Mouse (Mus musculus) right cerebral cortex, postnatal 36 days (tissue): ENCODE results near the gene Ube2e1.

Source experiments
- DNase-seq, 2 experiments: peaks; one replicate each; pipeline ENCODE4 v3.0.0; 2022; ENCODE audit warnings: low spot score in 2 of 2, mixed read lengths in 1 of 2

Ube2e1 gene

DNA sequence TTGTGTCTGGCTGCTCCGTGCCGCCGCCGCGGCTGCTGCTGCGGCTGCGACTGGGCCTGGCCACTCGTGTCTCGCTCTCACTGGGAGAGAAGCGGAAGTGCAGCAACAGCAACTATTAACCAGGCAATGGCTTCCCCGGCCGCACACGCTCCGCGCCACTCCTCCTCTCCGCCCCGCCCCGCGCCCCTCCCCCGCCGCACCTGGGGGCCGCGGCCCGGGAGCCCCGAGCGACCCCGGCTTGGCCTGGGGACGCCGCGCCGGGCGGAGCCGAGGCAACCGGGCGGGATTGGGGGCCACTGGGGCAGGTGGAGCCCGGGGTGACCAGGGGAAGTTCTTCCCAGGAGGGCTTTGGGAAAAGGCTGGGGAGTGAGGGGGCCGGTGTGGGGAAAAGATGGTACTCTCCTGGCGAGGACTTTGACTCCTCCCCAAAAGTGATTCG lies at the start of gene Ube2e1:
TSS of gene Ube2e1 (minus strand) at position 167 of the 439 bp plus-strand sequence.
- peak; percentile 55 to 58 for DNase-seq

DNA sequence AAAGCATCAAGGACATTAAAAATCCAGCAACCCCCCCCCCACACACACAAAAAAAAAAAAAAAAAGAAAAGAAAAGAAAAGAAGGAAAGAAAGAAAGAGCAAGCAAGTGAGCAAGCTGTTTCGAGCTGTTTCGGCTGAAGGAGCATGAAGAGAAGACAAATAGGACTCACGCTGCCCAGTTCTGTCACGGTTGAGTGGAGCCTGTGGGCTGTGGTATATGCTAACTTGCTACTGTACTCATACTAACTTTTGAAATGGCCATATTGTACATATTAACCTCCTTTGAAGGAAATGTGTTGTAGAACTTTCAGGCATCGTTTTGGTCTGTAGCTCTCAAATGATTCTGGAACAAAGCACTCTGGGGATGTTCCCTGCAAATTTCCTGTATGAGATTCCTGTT lies 48.2 kb upstream of the Ube2e1 start:
- no peak for DNase-seq

DNA sequence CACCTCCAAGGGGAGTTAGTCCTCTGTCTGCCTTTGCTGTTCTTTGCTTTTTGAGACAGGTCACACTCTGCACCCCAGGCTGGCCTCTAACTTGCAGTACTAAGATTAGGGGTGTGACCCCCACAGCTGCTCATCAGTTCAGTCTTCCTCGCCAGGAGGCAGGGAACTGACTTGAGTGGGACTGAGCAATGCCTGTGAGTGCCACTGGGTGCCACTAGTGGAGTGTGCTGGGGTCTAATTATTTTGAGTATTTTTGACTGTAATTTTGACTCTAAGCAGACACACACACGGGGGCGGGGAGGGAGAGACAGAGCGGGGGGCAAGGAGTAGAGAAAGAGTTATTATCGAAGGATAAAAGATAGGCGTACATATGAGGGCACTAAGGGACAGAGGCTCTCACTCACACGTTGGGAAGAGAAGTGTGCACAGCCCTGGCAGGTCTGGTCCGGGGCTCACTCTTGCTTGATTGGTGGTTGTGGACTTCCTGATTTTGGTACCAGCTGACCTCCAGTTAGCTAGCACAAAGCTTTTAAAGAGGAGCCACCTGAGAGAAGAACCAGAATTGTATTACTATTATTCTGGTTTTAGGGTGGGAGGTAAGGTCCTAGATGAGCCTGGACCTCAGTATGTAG lies 46.4 kb upstream of the Ube2e1 start:
- no peak for DNase-seq

DNA sequence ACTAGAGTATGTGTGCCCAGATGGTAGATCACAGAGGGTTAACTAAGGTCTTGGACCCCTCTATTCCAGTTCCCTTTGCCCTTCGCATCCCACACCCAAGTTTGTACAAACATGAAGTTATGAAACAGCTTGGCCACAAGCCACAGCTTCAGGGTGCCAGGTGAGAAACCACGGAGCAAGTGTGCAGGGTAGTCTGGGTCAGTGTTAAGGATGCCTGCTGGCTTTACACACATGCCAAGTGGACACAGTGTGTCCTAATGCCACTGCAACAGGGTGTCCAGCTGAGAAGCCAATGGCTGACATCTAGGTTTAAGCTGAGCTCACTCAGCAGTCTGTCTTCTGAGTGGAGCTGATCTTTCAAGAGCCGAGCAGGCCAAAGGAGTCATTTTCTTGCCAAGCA lies 44.5 kb upstream of the Ube2e1 start:
- DNase-seq: no peak

DNA sequence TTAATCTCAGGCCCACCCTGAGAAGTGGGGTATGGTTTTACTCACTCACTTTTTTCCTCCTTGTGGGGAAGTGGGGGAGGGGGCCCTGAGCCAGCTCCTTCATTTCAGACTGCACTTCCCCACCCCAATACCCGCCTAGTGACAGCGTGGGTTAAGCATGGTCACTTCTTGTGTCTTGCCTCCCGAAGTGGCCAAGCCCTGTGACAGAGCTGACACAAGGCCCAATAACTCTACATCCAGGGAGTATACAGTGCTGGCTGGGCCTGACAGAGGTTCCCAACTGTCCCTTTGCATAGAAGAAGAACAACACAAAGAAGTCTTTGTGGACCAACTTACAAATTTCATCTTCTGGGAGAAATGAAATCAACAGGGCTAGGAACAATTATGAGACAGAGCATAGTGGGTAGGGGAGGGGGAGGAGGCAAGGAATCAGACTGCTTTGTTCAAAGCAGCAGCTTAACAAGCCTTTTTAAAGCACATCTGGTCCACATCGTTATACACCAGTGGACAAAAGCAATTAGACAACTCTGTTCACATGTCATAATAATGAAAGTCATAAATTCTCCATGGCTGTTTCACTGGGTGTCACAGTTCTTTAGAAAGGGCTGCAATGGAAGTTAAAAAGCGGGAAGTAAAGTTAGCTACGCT lies 42.2 kb upstream of the Ube2e1 start:
- no peak for DNase-seq

DNA sequence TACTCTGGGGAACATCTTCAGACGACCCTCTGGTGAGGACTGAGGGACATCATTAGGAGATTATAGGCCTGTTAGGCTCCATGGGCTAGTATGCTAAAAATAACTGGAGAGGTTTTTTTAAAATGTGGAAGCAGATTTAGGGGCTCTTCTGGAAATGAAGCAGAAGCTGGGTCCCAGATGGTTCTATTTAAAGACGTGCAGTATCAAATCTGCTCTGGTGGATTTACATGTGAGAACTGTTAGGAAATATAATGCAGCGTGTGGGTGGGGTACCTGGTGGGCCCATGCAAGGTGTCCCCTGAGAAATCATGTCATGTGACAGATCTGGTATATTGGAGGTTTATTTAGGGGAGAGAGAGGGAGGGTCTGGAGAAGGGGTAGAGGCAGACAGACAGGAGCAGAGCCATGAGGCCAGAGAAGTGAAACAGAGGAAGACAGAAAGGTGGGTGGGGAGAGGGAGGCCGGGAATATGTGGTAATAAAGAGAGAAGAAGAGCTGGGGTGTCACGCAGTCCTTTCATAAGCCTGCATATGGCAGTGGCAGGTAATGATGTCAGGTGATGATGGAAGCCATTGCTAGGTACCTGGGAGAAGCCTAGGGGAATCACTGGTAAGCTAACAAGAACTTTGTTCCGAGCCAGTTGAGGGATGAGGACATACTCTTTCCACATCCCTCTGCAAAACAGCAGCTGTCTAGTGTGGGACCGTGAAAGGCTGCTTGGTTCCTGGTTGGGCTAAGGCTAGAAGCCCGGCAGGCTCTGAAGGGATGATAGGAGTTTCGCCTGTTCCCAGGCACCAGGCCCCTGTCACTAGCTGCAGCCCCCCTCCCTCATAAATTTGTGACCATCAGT lies 41.3 kb upstream of the Ube2e1 start:
- DNase-seq: no peak

DNA sequence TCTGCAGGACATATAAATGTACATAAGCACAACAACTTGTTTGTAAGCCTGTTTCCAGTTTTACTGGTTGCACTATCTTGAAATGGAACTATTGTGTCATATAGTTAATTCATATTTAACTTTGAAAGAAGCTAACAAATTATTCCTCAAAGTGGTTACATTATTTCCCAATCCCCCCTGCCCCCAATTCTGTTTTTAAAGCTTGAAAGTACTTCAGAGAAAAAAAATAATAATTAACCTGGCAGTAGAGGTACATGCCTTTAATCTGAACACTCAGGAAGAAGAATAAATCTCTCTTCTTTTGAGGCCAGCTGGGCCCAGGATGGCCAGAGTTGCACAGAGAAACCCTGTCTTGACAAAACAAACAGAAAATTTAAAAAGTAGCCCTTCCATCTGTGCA lies 37.4 kb upstream of the Ube2e1 start:
- no peak for DNase-seq

DNA sequence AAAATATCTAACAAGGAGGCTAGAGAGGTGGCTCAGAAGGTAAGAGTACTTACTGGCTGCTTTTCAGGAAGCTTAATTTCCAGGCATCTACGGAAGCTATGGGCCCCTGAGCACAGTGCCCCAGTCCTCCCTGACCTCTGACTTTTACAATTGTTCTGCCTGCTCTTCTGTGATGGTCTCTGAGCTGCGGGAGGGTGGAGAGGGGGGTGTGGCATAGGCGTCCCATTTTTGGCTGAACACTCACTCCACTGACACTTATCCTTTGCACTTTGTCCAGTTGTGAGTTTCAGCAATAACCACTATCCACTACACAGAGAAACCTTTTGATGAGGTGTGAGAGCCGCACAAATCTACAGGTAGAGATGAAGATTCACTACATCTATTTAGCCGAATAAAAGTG lies 35.4 kb upstream of the Ube2e1 start:
- no peak for DNase-seq

DNA sequence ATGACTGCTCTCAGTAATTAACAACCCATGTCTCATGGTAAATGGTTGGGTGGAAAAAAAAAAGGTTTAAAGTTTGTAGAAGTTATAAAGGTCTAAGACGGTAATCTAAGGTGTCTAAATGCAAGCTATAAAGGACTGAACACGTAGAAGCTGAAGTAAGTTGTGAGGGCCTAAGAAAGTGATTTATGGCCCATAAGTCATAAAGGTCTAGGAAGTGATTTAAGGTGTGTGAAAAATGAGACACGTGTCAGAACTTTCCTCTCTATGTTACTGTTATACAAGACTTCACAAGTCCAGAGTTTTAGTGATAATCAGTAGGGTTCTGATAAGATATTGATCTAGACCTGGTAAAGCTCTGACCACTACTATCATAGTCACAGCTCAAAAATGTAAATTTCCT lies 32.7 kb upstream of the Ube2e1 start:
- no peak for DNase-seq

DNA sequence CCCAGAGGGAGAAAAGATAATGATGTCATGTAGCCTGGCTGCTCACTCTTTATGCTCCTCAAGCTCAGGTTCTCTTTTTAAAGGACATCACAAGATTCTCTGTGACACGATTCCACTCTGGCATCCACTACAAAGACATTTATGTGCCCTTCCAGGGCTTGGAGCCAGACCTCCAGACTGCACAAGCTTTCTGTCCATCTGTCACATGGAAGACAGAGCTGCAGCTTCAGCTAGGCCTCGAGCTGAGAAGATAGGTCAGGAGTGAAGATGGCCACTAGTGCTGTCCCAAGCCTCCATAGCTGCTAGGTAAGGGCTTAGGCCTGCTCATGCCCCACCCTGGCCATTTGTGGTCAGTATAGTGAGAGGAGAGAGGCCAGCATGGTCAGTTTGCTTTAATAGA lies 24.8 kb upstream of the Ube2e1 start:
- no peak for DNase-seq

DNA sequence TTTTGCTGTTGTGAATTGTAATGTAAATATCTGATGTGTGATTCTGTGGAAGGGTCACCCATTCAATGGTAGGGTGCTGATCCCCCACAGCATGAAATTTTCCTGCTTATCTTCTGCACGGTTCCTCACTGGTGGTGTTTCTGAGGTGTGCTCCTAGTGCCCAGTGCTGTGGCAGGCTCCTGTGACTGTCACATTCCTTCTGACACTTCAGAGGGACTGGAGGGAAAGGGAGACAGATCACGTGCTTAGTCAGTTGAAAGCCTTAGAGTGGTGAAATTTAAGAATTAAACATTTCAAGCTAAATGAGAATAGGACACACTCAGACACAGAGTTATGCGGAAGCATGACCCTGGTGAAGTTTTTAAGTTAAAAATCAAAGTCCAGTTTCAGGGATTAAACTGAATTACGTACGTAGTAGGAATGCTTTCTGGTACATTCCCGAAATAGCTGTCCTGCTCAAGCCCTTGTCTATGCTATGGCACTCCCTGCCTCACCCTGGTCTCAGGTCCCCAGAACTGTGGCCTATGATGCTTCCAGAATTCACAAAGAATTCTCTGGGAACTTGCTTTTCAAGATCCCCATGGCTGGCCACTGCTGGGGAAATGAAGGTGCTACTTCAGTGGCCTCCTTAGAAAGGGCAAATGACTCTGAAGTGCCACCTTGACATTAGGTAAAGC lies 24.0 kb upstream of the Ube2e1 start:
- DNase-seq: no peak

DNA sequence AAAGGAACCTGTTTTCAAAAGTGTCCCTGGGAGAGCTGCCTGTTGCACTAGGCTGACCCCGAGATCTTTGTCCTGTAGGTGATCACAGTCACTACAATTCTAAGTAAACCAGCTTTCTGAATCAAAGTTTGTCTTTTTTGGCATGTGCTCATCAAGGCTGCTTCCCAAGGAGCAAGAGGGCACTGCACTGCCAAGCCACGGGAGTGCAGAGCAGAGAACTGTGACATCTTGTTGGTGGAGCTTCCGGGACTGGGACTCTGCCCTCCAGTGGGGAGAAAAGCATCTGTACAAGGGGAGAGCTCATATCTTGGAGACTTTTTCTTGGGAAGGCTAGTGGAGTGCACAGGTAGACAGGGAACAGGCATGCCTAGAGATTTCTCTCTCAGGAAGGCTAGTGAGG lies 21.9 kb upstream of the Ube2e1 start:
- no peak for DNase-seq

DNA sequence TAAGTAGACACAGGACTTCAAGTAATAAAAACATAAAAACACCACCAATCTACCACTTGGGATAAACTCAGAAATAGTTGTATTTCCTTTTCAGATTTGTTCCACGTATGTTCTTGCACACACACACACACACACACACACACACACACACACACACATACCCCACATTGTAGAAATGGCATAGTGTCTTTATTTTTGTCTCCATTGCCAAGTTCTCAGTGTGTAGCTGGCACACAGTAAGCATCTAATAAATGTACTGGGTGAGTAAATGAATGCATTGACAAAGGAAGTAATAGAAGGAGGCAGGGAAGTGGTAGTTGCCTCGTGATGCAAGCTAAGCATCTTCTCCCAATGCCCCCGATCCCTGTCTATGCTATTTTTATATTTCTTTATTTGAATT lies 21.3 kb upstream of the Ube2e1 start:
- DNase-seq: no peak

DNA sequence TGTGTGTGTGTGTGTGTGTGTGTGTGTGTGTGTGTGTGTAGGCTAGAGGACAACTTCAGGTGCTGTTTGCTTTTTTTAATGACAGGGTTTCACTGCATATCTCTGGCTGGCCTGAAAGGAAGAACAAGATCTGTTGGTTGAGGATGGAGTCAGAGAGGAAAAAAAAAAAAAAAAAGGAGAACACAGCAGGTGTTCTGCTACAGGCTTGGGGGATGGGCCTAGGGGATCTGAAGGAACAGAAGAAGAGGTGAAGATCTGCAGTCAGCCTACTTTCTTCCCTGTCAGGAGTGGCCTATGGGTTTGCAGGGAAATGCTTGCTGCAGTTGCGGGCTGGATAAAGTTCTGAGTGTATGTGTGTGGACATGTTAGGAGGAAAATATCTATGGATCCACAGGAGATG lies 19.0 kb upstream of the Ube2e1 start:
- DNase-seq: no peak

DNA sequence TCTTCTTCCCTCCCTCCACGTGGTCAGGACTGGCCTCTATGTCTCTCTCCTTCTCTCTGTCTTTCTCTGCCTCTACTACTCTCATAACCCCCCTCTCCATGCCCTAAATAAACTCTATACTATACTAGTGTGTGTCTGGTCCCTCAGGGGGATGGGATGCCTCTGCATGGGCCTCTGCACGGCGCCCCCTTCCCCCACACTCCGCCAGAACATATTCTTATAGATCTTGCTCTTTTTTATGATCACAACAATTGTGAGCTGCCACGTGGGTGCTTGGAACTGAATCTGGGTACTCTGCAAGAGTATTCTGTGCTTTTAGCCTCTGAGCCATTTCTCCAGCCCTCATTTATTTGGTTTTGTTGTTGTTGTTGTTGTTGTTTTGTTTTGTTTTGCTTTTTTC lies 18.2 kb upstream of the Ube2e1 start:
- no peak for DNase-seq

DNA sequence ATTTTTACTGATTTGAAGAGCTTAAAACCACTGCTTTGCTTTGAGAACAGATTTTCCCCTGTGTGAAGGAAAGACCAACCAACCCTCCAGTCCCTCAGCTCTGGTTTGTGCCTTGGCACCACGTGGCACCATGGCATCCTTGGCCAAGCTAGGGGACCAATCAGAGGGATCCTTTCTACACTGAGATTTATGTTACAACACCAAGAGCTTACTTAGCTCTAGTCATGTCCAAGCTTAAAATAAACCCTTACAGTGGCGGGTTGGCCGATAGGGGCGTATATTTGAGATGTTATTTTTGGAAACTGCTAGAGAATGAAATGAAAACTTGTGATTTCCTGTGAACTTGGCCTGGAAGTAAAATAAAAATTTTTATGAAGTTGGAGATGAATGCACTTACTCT lies 11.9 kb upstream of the Ube2e1 start:
- DNase-seq: no peak

DNA sequence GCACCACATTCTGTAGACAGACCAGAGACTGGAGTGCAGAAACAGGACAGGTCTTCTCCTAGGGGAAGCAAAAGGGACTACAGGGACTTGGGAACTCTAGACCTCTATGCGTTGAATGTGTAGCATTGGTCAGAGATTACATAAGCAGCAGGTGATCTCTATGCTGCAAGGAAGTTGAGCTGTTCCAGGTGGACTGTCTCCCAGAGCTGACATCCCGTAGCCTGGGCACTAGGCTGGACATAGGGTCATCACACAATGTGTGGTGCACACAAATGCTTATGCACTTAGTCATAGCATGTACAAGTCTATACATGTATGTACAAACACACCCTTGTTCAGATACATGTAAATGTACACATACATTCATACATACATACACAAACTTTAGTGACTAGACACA lies 11.1 kb upstream of the Ube2e1 start:
- no peak for DNase-seq

DNA sequence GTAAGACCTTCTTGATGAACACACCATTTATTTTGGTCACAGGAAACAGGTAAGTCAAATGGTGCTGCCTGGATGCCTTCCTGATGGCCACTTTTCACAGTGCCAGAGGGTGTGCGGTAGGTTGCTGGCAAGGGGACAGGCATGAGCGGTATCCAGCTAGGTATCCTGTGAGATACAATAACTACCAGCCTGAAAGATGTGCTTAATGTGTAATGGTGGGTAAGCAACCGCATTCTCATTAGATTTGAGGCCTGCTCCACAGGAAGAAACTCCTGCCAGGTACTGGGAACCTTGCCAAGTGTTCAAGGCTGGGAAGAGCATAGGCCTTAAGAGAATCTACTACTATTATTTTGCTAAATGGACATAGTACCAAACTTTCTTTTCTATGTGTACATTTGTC lies 9.4 kb upstream of the Ube2e1 start:
- DNase-seq: no peak

DNA sequence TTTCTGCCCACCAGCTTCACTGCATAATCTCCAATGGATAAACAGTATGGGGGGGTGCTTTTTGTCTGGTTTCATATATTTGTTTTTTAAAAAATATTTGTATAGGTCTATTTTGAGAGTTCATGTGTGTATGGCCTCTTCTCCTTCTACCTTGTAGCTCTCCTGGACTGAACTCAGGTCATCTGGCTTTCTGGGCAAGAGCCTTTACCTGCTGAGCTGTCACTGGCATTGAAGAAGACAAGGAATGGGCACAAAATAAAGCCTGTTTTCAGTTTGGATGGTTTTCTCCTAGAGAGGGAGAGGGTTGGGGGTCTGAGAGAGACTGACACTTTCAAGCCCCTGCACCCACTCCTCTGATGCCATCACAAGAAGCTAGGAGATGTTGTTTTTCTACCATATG lies 4.4 kb upstream of the Ube2e1 start:
- no peak for DNase-seq

DNA sequence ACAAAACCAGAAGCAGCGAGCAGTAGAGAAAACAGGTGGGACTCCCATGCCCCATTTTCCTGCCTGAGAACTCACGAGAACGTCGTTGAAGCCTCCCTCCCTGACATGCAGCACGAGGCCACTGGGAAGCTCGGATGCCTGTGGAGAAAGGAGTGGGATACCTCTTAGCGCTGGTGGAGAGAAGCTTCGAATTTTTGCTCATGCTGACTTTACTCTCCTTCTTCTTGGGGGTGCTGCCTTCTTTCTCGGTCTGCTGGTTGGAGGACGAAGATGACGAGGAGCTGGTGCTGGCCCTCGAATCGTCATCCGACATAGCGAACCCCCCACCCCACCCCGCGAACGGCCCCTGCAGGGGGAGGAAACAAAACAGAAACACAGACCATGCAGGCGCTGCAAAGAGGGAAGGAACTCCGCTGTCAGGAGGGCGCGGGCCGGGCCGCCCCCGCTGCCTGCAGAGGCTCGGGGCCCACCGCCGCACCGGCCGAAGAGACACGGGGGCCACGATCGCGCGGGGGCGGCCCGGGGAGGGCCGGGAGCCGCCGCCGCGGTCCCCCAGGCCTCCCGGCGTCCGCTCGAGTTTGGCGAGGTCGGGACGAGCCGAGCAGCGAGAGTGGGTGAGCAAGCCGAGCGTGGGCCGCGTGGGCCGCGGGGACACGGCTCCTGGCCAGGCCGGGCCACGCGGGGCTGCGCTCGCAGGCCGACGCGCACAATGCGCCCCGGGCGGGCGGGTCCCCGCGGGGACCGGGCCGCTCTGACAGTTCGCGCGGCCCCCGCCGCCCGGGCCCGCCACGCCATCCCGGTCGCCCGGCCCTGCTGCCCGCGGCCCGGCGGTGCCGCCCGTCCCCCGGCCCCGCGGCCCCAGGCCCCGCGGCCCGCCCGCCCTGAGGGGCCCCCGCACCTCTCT lies 618 bp downstream of the Ube2e1 start:
- peak; percentile 11 to 13 for DNase-seq

DNA sequence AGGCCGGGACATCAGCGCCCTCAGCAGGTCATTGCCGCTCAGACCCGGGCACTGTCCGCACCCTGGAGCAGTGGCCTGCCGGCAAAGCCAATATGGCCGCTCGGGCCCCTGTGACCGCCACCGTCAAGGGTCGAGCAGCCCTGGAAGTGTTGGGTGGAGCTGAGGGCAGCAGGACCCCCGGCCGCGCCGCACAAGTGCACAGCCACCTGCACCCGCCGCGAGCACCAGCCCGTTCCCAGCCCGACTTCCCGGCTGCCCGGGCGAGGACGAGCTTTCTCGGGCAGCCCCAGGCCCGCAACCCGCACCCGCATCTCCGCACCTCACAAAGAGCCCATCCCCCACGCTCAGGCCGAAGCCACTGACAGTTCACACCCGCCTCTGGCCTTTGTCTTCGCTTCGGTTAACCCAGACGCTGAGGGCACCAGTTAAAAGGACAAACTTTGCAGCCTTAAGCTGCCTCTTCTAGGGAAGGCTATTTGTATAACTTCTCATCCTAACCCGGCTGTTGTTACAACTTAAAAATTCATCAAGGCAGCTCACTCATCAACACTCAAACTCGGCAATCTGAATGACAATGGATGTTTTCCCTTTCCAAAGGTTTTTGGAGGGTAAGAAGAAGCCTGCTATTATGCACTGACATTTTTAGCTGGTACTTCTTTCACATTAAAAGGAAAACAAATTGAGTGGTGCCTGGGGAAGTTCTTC lies 4.5 kb downstream of the Ube2e1 start:
- no peak for DNase-seq
